Mouse (Mus musculus) intestine, embryonic 14.5 days (tissue): ENCODE measurements at regions not wholly inside any gene's neighbourhood (a gene's known extent, or its start where the extent isn't known, plus 50 kb on each side); places are given as distances from the start of the nearest gene placed in this dataset.

ENCODE experiments used
- ATAC-seq: fragments of 200-750 bp; cut with Nextera tagmentation; replicated peaks from 2 replicates; pipeline ENCODE4 v1.8.0; 2017; ENCODE audit warnings: low read depth, moderate number of reproducible peaks, moderate TSS enrichment, moderate library complexity; ENCODE audit not compliant: low FRiP score, low TSS enrichment
- DNase-seq: peaks from one replicate; pipeline ENCODE4 v3.0.0-alpha.2; 2018; ENCODE audit warnings: low spot score
- H3K27ac ChIP-seq: fragments of 300-500 bp; sonication (generic); 2 replicates; pipeline ENCODE4 v1.5.1; 2014; ENCODE audit warnings: low read depth, mild to moderate bottlenecking, control low read depth
- H3K27me3 ChIP-seq: fragments of 300-500 bp; sonication (generic); replicated peaks from 2 replicates; pipeline ENCODE4 v1.6.1; 2014; ENCODE audit warnings: low read length, control low read depth; ENCODE audit not compliant: control insufficient read depth, insufficient read depth
- H3K36me3 ChIP-seq: fragments of 300-500 bp; sonication (generic); 2 replicates; pipeline ENCODE4 v1.6.1; 2014; ENCODE audit warnings: low read length, control low read depth; ENCODE audit not compliant: control insufficient read depth, insufficient read depth
- H3K4me1 ChIP-seq: fragments of 300-500 bp; sonication (generic); replicated peaks from 2 replicates; pipeline ENCODE4 v1.6.1; 2014; ENCODE audit warnings: low read length, control low read depth, mixed read lengths; ENCODE audit not compliant: control insufficient read depth, insufficient read depth
- H3K4me2 ChIP-seq: fragments of 300-500 bp; sonication (generic); 2 replicates; pipeline ENCODE4 v1.6.1; 2014; ENCODE audit warnings: low read length
- H3K4me3 ChIP-seq: fragments of 300-500 bp; sonication (generic); 2 replicates; pipeline ENCODE4 v1.5.1; 2014; ENCODE audit warnings: low read depth, low read length, control low read depth, mixed read lengths
- H3K9ac ChIP-seq: fragments of 300-500 bp; sonication (generic); 2 replicates; pipeline ENCODE4 v1.6.1; 2014; ENCODE audit warnings: mild to moderate bottlenecking, low read length
- H3K9me3 ChIP-seq: fragments of 300-500 bp; sonication (generic); 2 replicates; pipeline ENCODE4 v1.6.1; 2016; ENCODE audit warnings: low read length, control low read depth; ENCODE audit not compliant: control insufficient read depth
- WGBS: fragments of 180-500 bp; shearing (Covaris S2); extraction: QIAGEN DNeasy Blood & Tissue Kit; methylation state at CpG from one replicate; pipeline ENCODE4 v1.1.7; 2014; 5-methylcytosine and 5-hydroxymethylcytosine counted together

DNA sequence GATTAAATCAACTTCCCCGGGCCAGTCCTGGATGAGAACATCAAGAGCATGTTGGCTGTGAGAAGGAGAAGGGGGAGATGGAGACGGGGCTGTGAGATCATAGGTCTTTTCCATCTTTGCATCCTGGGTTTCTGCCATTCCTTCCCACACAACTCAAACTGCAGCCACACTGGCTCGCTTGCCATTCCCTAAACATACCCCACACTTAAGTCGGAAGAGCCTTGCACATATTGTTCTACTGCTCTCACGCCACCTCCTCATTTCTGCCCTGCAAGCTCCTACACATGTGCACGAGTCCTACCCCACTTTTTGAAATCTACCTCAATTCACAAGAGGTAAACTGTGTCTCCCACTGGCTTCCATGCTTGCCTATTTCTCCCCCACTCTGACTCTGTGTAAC is 228.3 kb upstream of the Lyplal1 start:
- 87% methylated on average over 6 of the region's 6 CpGs for WGBS
- ATAC-seq (no peak), DNase-seq (no peak)

DNA sequence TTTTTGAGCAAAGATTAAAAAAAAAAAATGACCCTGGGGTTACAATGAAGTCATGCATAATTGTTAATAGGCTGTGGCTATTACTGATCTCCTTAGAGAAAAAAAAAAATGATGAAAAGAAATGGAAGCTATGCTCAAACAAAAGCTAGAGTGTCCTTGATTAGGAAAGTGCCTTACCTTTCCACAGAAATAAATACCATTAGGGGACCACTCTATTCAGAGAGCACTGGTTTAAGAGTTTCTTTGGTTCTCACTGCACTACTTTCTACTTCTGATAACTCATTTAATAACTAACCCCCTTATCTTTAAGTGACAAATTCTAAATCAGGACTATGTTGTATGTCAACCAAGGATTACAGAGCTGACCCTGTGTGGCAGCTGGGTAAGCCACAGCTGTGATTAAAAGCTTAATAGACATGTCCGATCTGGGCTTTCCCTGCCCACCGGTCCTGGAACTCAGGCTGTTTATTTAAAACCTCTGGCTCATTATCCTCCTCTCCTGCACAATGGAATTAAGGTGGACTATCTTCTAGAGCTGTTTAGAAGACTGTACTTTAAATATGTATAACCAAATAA is 225.9 kb upstream of the Lyplal1 start:
- H3K4me2 ChIP-seq, result no peak overlapping the region
- H3K36me3 ChIP-seq, result no peaks in the 10 kb centered on the region
- ATAC-seq, result no peak
- WGBS, result 12% methylated on average over 2 of the region's 2 CpGs
- H3K27ac ChIP-seq, result no peak overlapping the region
- no peak overlapping the region for H3K9ac ChIP-seq
- DNase-seq, result no peak
- no peaks in the 10 kb centered on the region for H3K9me3 ChIP-seq
- no peak overlapping the region for H3K4me3 ChIP-seq
- H3K4me1 ChIP-seq, result no peaks in the 10 kb centered on the region
- H3K27me3 ChIP-seq, result no peaks in the 10 kb centered on the region

More for the DNA sequence above, 228.3 kb upstream of the Lyplal1 start:
- Histone ChIP-seq H3K36me3 (no peaks in the 10 kb centered on the region), H3K4me1 (no peaks in the 10 kb centered on the region), H3K27ac (no peak overlapping the region), H3K9ac (no peak overlapping the region), H3K9me3 (no peaks in the 10 kb centered on the region), H3K4me2 (no peak overlapping the region), H3K4me3 (no peak overlapping the region), H3K27me3 (no peaks in the 10 kb centered on the region)

DNA sequence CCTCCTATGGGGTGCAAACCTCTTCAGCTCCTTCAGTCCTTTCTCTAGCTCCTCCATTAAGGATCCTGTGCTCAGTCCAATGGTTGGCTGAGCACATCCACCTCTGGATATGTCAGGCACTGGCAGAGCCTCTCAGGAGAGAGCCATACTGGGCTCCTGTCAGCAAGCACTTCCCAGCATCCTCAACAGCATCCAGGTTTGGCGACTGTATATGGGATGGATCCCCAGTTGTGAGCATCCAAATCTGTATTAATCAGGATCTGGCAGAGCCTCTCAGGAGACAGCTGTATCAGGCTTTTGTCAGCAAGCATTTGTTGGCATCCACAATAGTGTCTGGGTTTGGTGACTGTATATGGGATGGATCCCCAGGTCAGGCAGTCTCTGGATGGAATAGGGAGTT is 225.3 kb upstream of the Lyplal1 start:
- Histone ChIP-seq H3K4me2 (no peak overlapping the region), H3K4me3 (no peak overlapping the region), H3K27ac (no peak overlapping the region), H3K36me3 (no peaks in the 10 kb centered on the region), H3K9me3 (no peaks in the 10 kb centered on the region), H3K27me3 (no peaks in the 10 kb centered on the region), H3K9ac (no peak overlapping the region), H3K4me1 (no peaks in the 10 kb centered on the region)
- DNase-seq (no peak), ATAC-seq (no peak)
- 70% methylated on average over 1 of the region's 1 CpGs for WGBS

DNA sequence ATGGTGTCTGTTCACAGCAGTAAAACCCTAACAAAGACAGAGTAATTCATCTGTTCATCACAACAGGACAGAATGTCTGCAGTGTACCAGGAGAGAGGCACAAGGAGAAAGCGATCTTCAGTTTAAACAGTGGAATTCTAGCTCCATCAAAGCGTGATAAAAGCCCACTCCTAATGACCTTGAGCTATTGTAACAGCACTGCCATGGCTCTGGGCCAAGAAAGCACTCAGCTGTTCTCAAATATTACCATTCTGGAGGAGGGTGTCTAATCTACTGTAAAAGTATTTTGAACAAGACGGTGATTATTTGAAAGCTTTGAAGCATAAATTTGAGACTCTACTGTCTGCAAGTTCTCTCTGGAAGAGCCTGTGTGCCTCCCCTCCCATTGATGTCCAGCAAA is 224.8 kb upstream of the Lyplal1 start:
- H3K27me3 ChIP-seq, result no peaks in the 10 kb centered on the region
- no peak overlapping the region for H3K9ac ChIP-seq
- no peaks in the 10 kb centered on the region for H3K9me3 ChIP-seq
- no peak overlapping the region for H3K27ac ChIP-seq
- no peaks in the 10 kb centered on the region for H3K4me1 ChIP-seq
- no peaks in the 10 kb centered on the region for H3K36me3 ChIP-seq
- 54% methylated on average over 3 of the region's 3 CpGs for whole genome bisulfite sequencing
- DNase-seq, result no peak
- ATAC-seq, result no peak
- no peak overlapping the region for H3K4me3 ChIP-seq
- no peak overlapping the region for H3K4me2 ChIP-seq

DNA sequence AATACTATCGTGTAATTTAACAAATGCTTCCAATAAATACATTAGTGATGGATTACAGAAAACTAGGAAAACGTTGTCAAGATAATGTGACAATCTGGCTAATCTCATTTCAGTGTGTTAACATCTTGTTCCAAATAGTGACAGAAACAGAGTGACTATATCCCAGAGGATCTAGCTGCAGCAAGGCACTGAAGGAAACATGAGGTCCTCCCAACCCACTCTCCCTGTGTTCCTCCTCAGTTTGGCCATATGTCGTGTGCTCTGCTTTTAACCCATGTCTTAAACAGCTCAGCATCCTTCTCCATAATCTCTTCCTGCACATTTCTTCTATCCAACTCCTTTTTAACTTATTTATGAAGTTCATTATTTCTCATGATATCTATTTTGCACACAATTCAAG is 223.6 kb upstream of the Lyplal1 start:
- H3K27me3 ChIP-seq, result no peaks in the 10 kb centered on the region
- DNase-seq (no peak), ATAC-seq (no peak)
- no peak overlapping the region for H3K4me3 ChIP-seq
- no peak overlapping the region for H3K9ac ChIP-seq
- H3K9me3 ChIP-seq, result no peaks in the 10 kb centered on the region
- 74% methylated on average over 3 of the region's 3 CpGs for WGBS
- no peak overlapping the region for H3K27ac ChIP-seq
- H3K4me1 ChIP-seq, result no peaks in the 10 kb centered on the region
- no peaks in the 10 kb centered on the region for H3K36me3 ChIP-seq
- no peak overlapping the region for H3K4me2 ChIP-seq

DNA sequence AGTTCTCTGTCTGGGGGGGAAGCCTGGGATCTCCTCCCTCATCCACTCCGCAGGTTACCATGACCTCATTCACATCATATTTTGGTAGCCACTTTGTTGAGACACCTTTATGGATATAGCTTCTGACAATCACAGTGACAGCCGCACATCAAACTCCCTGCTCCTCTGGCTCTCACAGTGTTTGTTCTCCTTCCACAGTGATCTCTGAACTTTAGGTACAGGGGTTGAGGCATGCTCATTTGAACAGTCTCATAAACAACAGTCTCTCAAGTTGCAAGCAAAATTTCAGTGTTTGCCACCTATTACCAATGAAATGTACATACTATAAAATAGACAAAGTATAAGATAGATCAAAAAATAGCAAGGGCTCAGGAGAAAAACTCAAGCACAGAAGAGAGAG is 200.2 kb upstream of the Lyplal1 start:
- no peak overlapping the region for H3K4me2 ChIP-seq
- H3K9me3 ChIP-seq, result no peaks in the 10 kb centered on the region
- no peaks in the 10 kb centered on the region for H3K36me3 ChIP-seq
- H3K4me1 ChIP-seq, result no peaks in the 10 kb centered on the region
- no peak for ATAC-seq
- no peaks in the 10 kb centered on the region for H3K27me3 ChIP-seq
- 83% methylated on average over 2 of the region's 2 CpGs for WGBS
- no peak overlapping the region for H3K27ac ChIP-seq
- no peak for DNase-seq
- H3K9ac ChIP-seq, result no peak overlapping the region
- no peak overlapping the region for H3K4me3 ChIP-seq

DNA sequence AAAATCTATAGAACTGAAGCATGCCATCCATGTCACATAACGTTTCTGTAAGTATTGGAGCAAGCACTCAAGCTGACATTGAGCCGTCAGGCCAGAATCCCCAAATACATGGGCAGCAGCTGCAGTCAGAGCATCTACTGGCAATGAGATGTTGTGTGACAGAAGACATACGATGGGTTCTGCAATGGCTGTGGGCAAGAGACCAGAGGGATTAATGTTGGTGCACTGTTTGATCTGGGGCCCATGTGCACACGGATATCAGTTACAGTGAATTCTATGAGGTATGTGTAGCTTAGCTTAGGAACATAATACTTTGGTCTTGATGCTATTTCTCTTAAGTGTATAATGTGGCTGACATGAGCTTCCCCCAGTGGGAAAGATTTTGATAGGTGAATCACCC is 197.1 kb upstream of the Lyplal1 start:
- H3K9me3 ChIP-seq, result no peaks in the 10 kb centered on the region
- ATAC-seq (no peak), DNase-seq (no peak)
- H3K36me3 ChIP-seq, result no peaks in the 10 kb centered on the region
- no peaks in the 10 kb centered on the region for H3K4me1 ChIP-seq
- 80% methylated on average over 4 of the region's 4 CpGs for WGBS
- no peak overlapping the region for H3K9ac ChIP-seq
- H3K27ac ChIP-seq, result no peak overlapping the region
- no peaks in the 10 kb centered on the region for H3K27me3 ChIP-seq
- H3K4me2 ChIP-seq, result no peak overlapping the region
- H3K4me3 ChIP-seq, result no peak overlapping the region

DNA sequence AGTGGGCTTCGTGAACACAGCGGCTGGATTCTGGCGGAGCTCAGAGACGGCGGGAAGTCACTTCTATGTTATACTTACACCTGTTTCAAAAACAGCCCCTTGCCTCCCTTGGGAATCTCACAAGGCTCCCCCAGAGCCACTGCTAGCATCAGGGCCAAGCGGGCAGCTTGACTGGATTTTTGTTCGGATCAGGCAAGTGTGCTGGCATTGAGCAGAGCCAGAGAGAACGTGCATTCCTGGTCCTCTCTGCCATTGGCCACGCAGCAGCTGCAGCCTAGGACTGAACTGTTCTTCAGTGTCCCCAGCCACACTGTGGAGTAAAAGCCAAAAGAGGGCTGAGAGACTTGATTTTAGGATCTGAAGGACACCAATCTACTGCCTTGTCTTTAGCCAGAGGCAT is 195.6 kb upstream of the Lyplal1 start:
- H3K4me1 ChIP-seq, result no peaks in the 10 kb centered on the region
- H3K4me3 ChIP-seq, result no peak overlapping the region
- ATAC-seq (no peak), DNase-seq (no peak)
- no peaks in the 10 kb centered on the region for H3K27me3 ChIP-seq
- H3K27ac ChIP-seq, result no peak overlapping the region
- H3K4me2 ChIP-seq, result no peak overlapping the region
- H3K9me3 ChIP-seq, result no peaks in the 10 kb centered on the region
- WGBS, result 96% methylated on average over 9 of the region's 9 CpGs
- no peak overlapping the region for H3K9ac ChIP-seq
- no peaks in the 10 kb centered on the region for H3K36me3 ChIP-seq

DNA sequence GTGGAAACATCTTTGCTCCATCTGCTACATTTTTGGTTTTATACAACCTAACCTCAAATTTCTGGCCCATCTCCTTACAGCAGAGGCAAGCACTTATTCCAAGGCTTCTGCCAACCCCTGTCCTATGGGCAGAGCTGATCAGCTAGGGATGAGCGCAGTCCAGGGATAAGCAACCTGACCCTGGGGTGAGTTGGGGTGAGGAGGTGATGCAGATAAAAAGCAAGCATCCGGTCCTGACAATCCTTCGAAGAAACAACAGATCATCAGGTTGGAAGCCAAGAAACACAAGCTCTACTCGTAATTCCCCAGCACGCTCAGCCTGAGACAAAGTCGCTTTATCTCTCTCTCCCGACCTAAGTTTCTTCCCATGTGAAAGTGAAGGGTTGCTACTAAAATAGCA is 194.9 kb upstream of the Lyplal1 start:
- no peak for ATAC-seq
- Histone ChIP-seq H3K4me3 (no peak overlapping the region), H3K36me3 (no peaks in the 10 kb centered on the region), H3K27me3 (no peaks in the 10 kb centered on the region), H3K4me2 (no peak overlapping the region), H3K9me3 (no peaks in the 10 kb centered on the region), H3K4me1 (no peaks in the 10 kb centered on the region), H3K27ac (no peak overlapping the region), H3K9ac (no peak overlapping the region)
- WGBS, result 68% methylated on average over 7 of the region's 7 CpGs
- DNase-seq, result no peak
